Mouse (Mus musculus): ENCODE measurements at regions not wholly inside any gene's neighbourhood (a gene's known extent, or its start where the extent isn't known, plus 50 kb on each side); places are given as distances from the start of the nearest gene placed in this dataset.

GRCm38 (mm10) chr13:28892896-28893295 lies 60.6 kb downstream of the Sox4 start:
- TF ChIP-seq GATA1 (IDR thresholded peaks at IDR 0.05; ENCODE audit: low read depth, low read length) (no peak), CTCF (IDR thresholded peaks at IDR 0.05 in 2 of 3, conservative IDR thresholded peaks at IDR 0.05 in 1 of 3; ENCODE audit: control insufficient read depth in 1 of 3, insufficient read depth in 1 of 3, low read depth in 2 of 3, low read length in 3 of 3, poor library complexity in 1 of 3, severe bottlenecking in 1 of 3) (no peak), MAFK (IDR thresholded peaks at IDR 0.05; ENCODE audit: borderline replicate concordance, low read depth, low read length) (no peak), MAZ (IDR thresholded peaks at IDR 0.05; ENCODE audit: low read depth, low read length) (no peak)

Measured in MEL (cell line).